Mouse (Mus musculus) thymus, adult 2 months (tissue): ENCODE results near the gene Fads6.

Experiments
- CTCF ChIP-seq: fragments of 200-500 bp; IDR thresholded peaks from 2 replicates; pipeline ENCODE4 v1.5.1; 2012; ENCODE audit warnings: mild to moderate bottlenecking, control low read depth, low read length, moderate library complexity, borderline replicate concordance; ENCODE audit not compliant: control insufficient read depth, poor library complexity, insufficient read depth; ENCODE audit errors: extremely low read depth
- POLR2A ChIP-seq: fragments of 200-500 bp; IDR thresholded peaks from 2 replicates; pipeline ENCODE4 v1.6.1; 2012; ENCODE audit warnings: mild to moderate bottlenecking, low read length, control low read depth, moderate library complexity; ENCODE audit not compliant: control insufficient read depth, poor library complexity, insufficient read depth; ENCODE audit errors: extremely low read depth

DNA sequence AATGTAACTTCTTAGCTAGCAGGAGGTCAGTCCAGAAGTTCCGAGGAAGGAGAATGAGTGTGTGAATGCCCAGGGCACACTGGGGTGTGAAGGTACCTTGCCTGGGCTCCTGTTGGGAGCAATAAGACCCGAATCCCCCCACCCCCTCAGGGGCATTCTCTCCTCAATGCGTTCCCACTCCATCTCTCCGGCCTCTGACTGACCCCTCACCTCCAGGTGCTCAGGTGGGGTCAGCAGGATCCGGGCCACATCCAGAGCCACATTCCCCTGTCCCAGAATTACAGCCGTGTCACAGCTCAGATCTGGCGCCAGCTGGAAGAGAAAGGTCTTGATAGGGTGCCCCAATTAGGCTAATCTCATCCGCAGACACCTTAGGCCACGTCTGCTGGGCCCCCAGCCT, 26.4 kb downstream of the Fads6 start:
- TF ChIP-seq POLR2A (no peak), CTCF (no peak)
